Mouse (Mus musculus) limb, embryonic 14.5 days (tissue): ENCODE results near the gene Ces4a. TPM values are rescaled to one million over a fixed set of nuclear protein-coding genes. Genes with fewer than 3 reads are reported as not detected.
"Not testable (repeated sequence)": the region's sequence is repeated elsewhere in the genome, so short reads cannot be mapped to it uniquely, and the experiment has no call there.

ENCODE experiments used
- ATAC-seq: fragments of 200-750 bp; cut with Nextera tagmentation; 2 replicates; pipeline ENCODE4 v1.8.0; 2017; ENCODE audit warnings: low read depth, moderate number of reproducible peaks, moderate TSS enrichment; ENCODE audit not compliant: low FRiP score
- DNase-seq: peaks from one replicate; pipeline ENCODE4 v3.0.0-alpha.2; 2015; ENCODE audit warnings: low spot score
- H3K27ac ChIP-seq: fragments of 300-500 bp; sonication (generic); replicated peaks from 2 replicates; pipeline ENCODE4 v1.5.1; 2014; ENCODE audit warnings: low read depth, mild to moderate bottlenecking, low read length, moderate library complexity, mixed read lengths
- H3K27me3 ChIP-seq: fragments of 300-500 bp; sonication (generic); 2 replicates; pipeline ENCODE4 v1.6.1; 2014; ENCODE audit warnings: low read length, mixed read lengths; ENCODE audit not compliant: control insufficient read depth, insufficient read depth
- H3K36me3 ChIP-seq: fragments of 300-500 bp; sonication (generic); 2 replicates; pipeline ENCODE4 v1.6.1; 2014; ENCODE audit warnings: mild to moderate bottlenecking, low read length, moderate library complexity, mixed read lengths; ENCODE audit not compliant: control insufficient read depth, insufficient read depth
- H3K4me1 ChIP-seq: fragments of 300-500 bp; sonication (generic); 2 replicates; pipeline ENCODE4 v1.6.1; 2014; ENCODE audit warnings: antibody characterized with exemption, low read length, mixed read lengths; ENCODE audit not compliant: control insufficient read depth, insufficient read depth
- H3K4me2 ChIP-seq: fragments of 300-500 bp; sonication (generic); replicated peaks from 2 replicates; pipeline ENCODE4 v1.6.1; 2014; ENCODE audit warnings: low read depth, mild to moderate bottlenecking, low read length, moderate library complexity; ENCODE audit not compliant: severe bottlenecking
- H3K4me3 ChIP-seq: fragments of 300-500 bp; sonication (generic); replicated peaks from 2 replicates; pipeline ENCODE4 v1.5.1; 2014; ENCODE audit warnings: low read length
- H3K9ac ChIP-seq: fragments of 300-500 bp; sonication (generic); 2 replicates; pipeline ENCODE4 v1.6.1; 2014; ENCODE audit warnings: mild to moderate bottlenecking, low read depth, low read length, moderate library complexity; ENCODE audit not compliant: severe bottlenecking
- H3K9me3 ChIP-seq: fragments of 300-500 bp; sonication (generic); 2 replicates; pipeline ENCODE4 v1.6.1; 2016; ENCODE audit warnings: low read length; ENCODE audit not compliant: control insufficient read depth
- POLR2A ChIP-seq: fragments of 200-500 bp; IDR thresholded peaks from 2 replicates; pipeline ENCODE4 v1.8.0; 2012; ENCODE audit warnings: inconsistent platforms, mild to moderate bottlenecking, moderate library complexity, borderline replicate concordance; ENCODE audit not compliant: insufficient read depth, insufficient read length; ENCODE audit errors: extremely low read depth
- WGBS: fragments of 180-500 bp; shearing (Covaris S2); extraction: QIAGEN DNeasy Blood & Tissue Kit; methylation state at CpG from one replicate; pipeline ENCODE4 v1.1.7; 2014; 5-methylcytosine and 5-hydroxymethylcytosine counted together
- polyA plus RNA-seq, 2 experiments: library from polyadenylated mRNA; depleted of rRNA in 1 of 2; stranded (reverse) in 1 of 2; unstranded in 1 of 2; fragments of >200 nt; fragmentation: Nextera tagmentation in 1 of 2; extraction: Ambion mirVana in 1 of 2; gene quantifications; 2 replicates each; pipeline versions ENCODE4 v1.2.1 to v1.2.3; 2012 to 2014

Ces4a gene
- 0.05 TPM in 1 of 2 replicates, not detected in the other for polyA plus RNA-seq (2012; rRNA removed)
- not detected in 2 replicates for polyA plus RNA-seq (2014; fragmentation: Nextera tagmentation; extraction: Ambion mirVana)

- Histone ChIP-seq H3K36me3 (no peaks in the 10 kb centered on the region), H3K9me3 (no peaks in the 10 kb centered on the region), H3K4me2 (no peak within 1 kb of the TSS), H3K4me3 (no peak within 1 kb of the TSS), H3K27me3 (no peaks in the 10 kb centered on the region), H3K4me1 (no peaks in the 10 kb centered on the region), H3K27ac (no peak within 1 kb of the TSS), H3K9ac (no peak within 1 kb of the TSS)
- ATAC-seq (no peak), DNase-seq (no peak)
- WGBS = 82% methylated on average over 5 of the region's 5 CpGs
- no peak for TF ChIP-seq POLR2A
These were observed at the start of gene Ces4a for GRCm38 (mm10) chr8:105131509-105131908. Gene Ces4a, plus strand, starts transcription at chr8:105131800.

GRCm38 (mm10) chr8:105083449-105084050, 48.0 kb upstream of the Ces4a start, which contains the start of gene Ces3b:
Gene Ces3b, plus strand, starts transcription at chr8:105083753.
- 84% methylated on average over 7 of the region's 7 CpGs for WGBS
- Histone ChIP-seq H3K9ac (no peak within 1 kb of the TSS), H3K4me1 (no peaks in the 10 kb centered on the region), H3K27ac (no peak within 1 kb of the TSS), H3K36me3 (no peaks in the 10 kb centered on the region), H3K27me3 (no peaks in the 10 kb centered on the region), H3K9me3 (no peaks in the 10 kb centered on the region), H3K4me2 (no peak within 1 kb of the TSS), H3K4me3 (no peak within 1 kb of the TSS)
- ATAC-seq (no peak), DNase-seq (no peak)
- TF ChIP-seq POLR2A = no peak

GRCm38 (mm10) chr8:105088166-105088565, 43.4 kb upstream of the Ces4a start:
- not testable (repeated sequence) for DNase-seq, ATAC-seq, H3K27me3 ChIP-seq, H3K4me3 ChIP-seq, H3K4me1 ChIP-seq, H3K36me3 ChIP-seq, H3K9ac ChIP-seq, H3K27ac ChIP-seq, H3K4me2 ChIP-seq, H3K9me3 ChIP-seq
- 86% methylated on average over 3 of the region's 5 CpGs for WGBS

- ATAC-seq = no peak
These were observed 43.0 kb upstream of the Ces4a start for GRCm38 (mm10) chr8:105088581-105088980.

GRCm38 (mm10) chr8:105093992-105094391, 37.6 kb upstream of the Ces4a start:
- Histone ChIP-seq H3K27me3 (no peaks in the 10 kb centered on the region), H3K9me3 (no peaks in the 10 kb centered on the region), H3K4me1 (no peaks in the 10 kb centered on the region), H3K4me3 (no peak overlapping the region), H3K27ac (no peak overlapping the region), H3K4me2 (no peak overlapping the region), H3K36me3 (no peaks in the 10 kb centered on the region), H3K9ac (no peak overlapping the region)
- WGBS = 84% methylated on average over 3 of the region's 3 CpGs
- ATAC-seq (no peak), DNase-seq (no peak)
- TF ChIP-seq POLR2A = no peak

More at GRCm38 (mm10) chr8:105088581-105088980, 43.0 kb upstream of the Ces4a start:
- WGBS = 68% methylated on average over 4 of the region's 4 CpGs
- Histone ChIP-seq H3K36me3 (no peaks in the 10 kb centered on the region), H3K4me3 (no peak overlapping the region), H3K9me3 (no peaks in the 10 kb centered on the region), H3K4me1 (no peaks in the 10 kb centered on the region), H3K27me3 (no peaks in the 10 kb centered on the region), H3K9ac (no peak overlapping the region), H3K27ac (no peak overlapping the region), H3K4me2 (no peak overlapping the region)
- no peak for TF ChIP-seq POLR2A
- no peak for DNase-seq

GRCm38 (mm10) chr8:105102101-105102785, 29.4 kb upstream of the Ces4a start:
- H3K36me3 ChIP-seq, H3K4me1 ChIP-seq, ATAC-seq, H3K9ac ChIP-seq, H3K27me3 ChIP-seq, H3K27ac ChIP-seq, H3K4me2 ChIP-seq, DNase-seq, H3K4me3 ChIP-seq, H3K9me3 ChIP-seq: not testable (repeated sequence)
- WGBS = 68% methylated on average over 4 of the region's 4 CpGs

GRCm38 (mm10) chr8:105103701-105104100, 27.9 kb upstream of the Ces4a start:
- not testable (repeated sequence) for H3K9ac ChIP-seq, DNase-seq, H3K9me3 ChIP-seq, H3K36me3 ChIP-seq, H3K4me1 ChIP-seq, H3K27ac ChIP-seq, H3K27me3 ChIP-seq, H3K4me2 ChIP-seq, ATAC-seq, H3K4me3 ChIP-seq
- 86% methylated on average over 5 of the region's 5 CpGs for WGBS
